Mouse (Mus musculus) heart, embryonic 16.5 days (tissue): Measurements from ENCODE around the gene Dgki. TPM values are rescaled to one million over a fixed set of nuclear protein-coding genes. Genes with fewer than 3 reads are reported as not detected.

Experiments
- ATAC-seq: fragments of 200-750 bp; cut with Nextera tagmentation; replicated peaks from 2 replicates; pipeline ENCODE4 v1.8.0; 2017; ENCODE audit warnings: moderate number of reproducible peaks; ENCODE audit not compliant: insufficient read depth, low FRiP score; ENCODE audit errors: extremely low read depth
- H3K27ac ChIP-seq: fragments of 300-500 bp; sonication (generic); 2 replicates; pipeline ENCODE4 v1.5.1; 2014; ENCODE audit warnings: mild to moderate bottlenecking, low read length, control low read depth, moderate library complexity
- H3K27me3 ChIP-seq: fragments of 300-500 bp; sonication (generic); 2 replicates; pipeline ENCODE4 v1.6.1; 2014; ENCODE audit warnings: low read length, mixed read lengths; ENCODE audit not compliant: control insufficient read depth, insufficient read depth
- H3K36me3 ChIP-seq: fragments of 300-500 bp; sonication (generic); 2 replicates; pipeline ENCODE4 v1.6.1; 2014; ENCODE audit not compliant: control insufficient read depth, insufficient read depth
- H3K4me1 ChIP-seq: fragments of 300-500 bp; sonication (generic); 2 replicates; pipeline ENCODE4 v1.6.1; 2014; ENCODE audit warnings: low read length, mixed read lengths; ENCODE audit not compliant: control insufficient read depth, insufficient read depth
- H3K4me2 ChIP-seq: fragments of 300-500 bp; sonication (generic); 2 replicates; pipeline ENCODE4 v1.6.1; 2014; ENCODE audit warnings: low read depth, mild to moderate bottlenecking, control low read depth, low read length
- H3K4me3 ChIP-seq: fragments of 300-500 bp; sonication (generic); 2 replicates; pipeline ENCODE4 v1.5.1; 2014; ENCODE audit warnings: mild to moderate bottlenecking, control low read depth, low read length
- H3K9ac ChIP-seq: fragments of 300-500 bp; sonication (generic); 2 replicates; pipeline ENCODE4 v1.6.1; 2014; ENCODE audit warnings: low read length, control low read depth
- H3K9me3 ChIP-seq: fragments of 300-500 bp; sonication (generic); replicated peaks from 2 replicates; pipeline ENCODE4 v1.6.1; 2016; ENCODE audit warnings: low read length; ENCODE audit not compliant: control insufficient read depth
- WGBS: fragments of 180-500 bp; shearing (Covaris S2); extraction: QIAGEN DNeasy Blood & Tissue Kit; methylation state at CpG from one replicate; pipeline ENCODE4 v1.1.7; 2014; 5-methylcytosine and 5-hydroxymethylcytosine counted together
- polyA plus RNA-seq: library from polyadenylated mRNA; unstranded; fragments of >200 nt; fragmentation: Nextera tagmentation; extraction: Ambion mirVana; gene quantifications from 2 replicates; pipeline ENCODE4 v1.2.1, GENCODE M21; 2015

Dgki gene
- polyA plus RNA-seq, 1 experiment from 2014 or later = 0.47 TPM

GRCm38 (mm10) chr6:37241434-37241833 is 58.5 kb downstream of the Dgki start:
- 84% methylated on average over 4 of the region's 4 CpGs for WGBS
- Histone ChIP-seq H3K27me3 (no peaks in the 10 kb centered on the region), H3K36me3 (no peaks in the 10 kb centered on the region), H3K27ac (no peak overlapping the region), H3K4me3 (no peak overlapping the region), H3K9ac (no peak overlapping the region), H3K4me2 (no peak overlapping the region), H3K4me1 (peaks cover 14% of the 10 kb centered on the region), H3K9me3 (no peaks in the 10 kb centered on the region)
- ATAC-seq = no peak

GRCm38 (mm10) chr6:37240140-37240539 is 59.8 kb downstream of the Dgki start:
- 76% methylated on average over 7 of the region's 7 CpGs for WGBS
- Histone ChIP-seq H3K27ac (no peak overlapping the region), H3K4me1 (peaks cover 9% of the 10 kb centered on the region), H3K36me3 (no peaks in the 10 kb centered on the region), H3K9ac (no peak overlapping the region), H3K27me3 (no peaks in the 10 kb centered on the region), H3K4me2 (no peak overlapping the region), H3K9me3 (no peaks in the 10 kb centered on the region), H3K4me3 (no peak overlapping the region)
- no peak for ATAC-seq

- no peaks in the 10 kb centered on the region for H3K36me3 ChIP-seq
- no peaks in the 10 kb centered on the region for H3K4me1 ChIP-seq
- ATAC-seq = no peak
- H3K9ac ChIP-seq = no peak overlapping the region
- no peaks in the 10 kb centered on the region for H3K27me3 ChIP-seq
- no peaks in the 10 kb centered on the region for H3K9me3 ChIP-seq
- H3K4me3 ChIP-seq = no peak overlapping the region
- WGBS = 58% methylated on average over 2 of the region's 2 CpGs
- H3K4me2 ChIP-seq = no peak overlapping the region
- no peak overlapping the region for H3K27ac ChIP-seq
These were observed 63.1 kb downstream of the Dgki start for GRCm38 (mm10) chr6:37236893-37237292.

GRCm38 (mm10) chr6:37231148-37231547 is 68.8 kb downstream of the Dgki start:
- Histone ChIP-seq H3K9me3 (no peaks in the 10 kb centered on the region), H3K27me3 (no peaks in the 10 kb centered on the region), H3K36me3 (no peaks in the 10 kb centered on the region), H3K4me1 (no peaks in the 10 kb centered on the region), H3K9ac (no peak overlapping the region), H3K4me2 (no peak overlapping the region), H3K27ac (no peak overlapping the region), H3K4me3 (no peak overlapping the region)
- WGBS = 48% methylated on average over 6 of the region's 6 CpGs
- no peak for ATAC-seq

- 56% methylated on average over 7 of the region's 7 CpGs for WGBS
- Histone ChIP-seq H3K36me3 (no peaks in the 10 kb centered on the region), H3K27me3 (no peaks in the 10 kb centered on the region), H3K4me3 (no peak overlapping the region), H3K4me2 (no peak overlapping the region), H3K9me3 (no peaks in the 10 kb centered on the region), H3K4me1 (peaks cover 8% of the 10 kb centered on the region), H3K27ac (no peak overlapping the region), H3K9ac (no peak overlapping the region)
- no peak for ATAC-seq
These were observed 77.0 kb downstream of the Dgki start for GRCm38 (mm10) chr6:37222947-37223510.

GRCm38 (mm10) chr6:37222016-37222415 is 78.0 kb downstream of the Dgki start:
- Histone ChIP-seq H3K9me3 (no peaks in the 10 kb centered on the region), H3K9ac (no peak overlapping the region), H3K4me1 (peaks cover 8% of the 10 kb centered on the region), H3K36me3 (no peaks in the 10 kb centered on the region), H3K4me3 (no peak overlapping the region), H3K27ac (no peak overlapping the region), H3K27me3 (no peaks in the 10 kb centered on the region), H3K4me2 (no peak overlapping the region)
- no peak for ATAC-seq
- WGBS = 39% methylated on average over 6 of the region's 6 CpGs

- H3K27me3 ChIP-seq = no peaks in the 10 kb centered on the region
- WGBS = 82% methylated on average over 4 of the region's 4 CpGs
- no peak for ATAC-seq
- H3K4me3 ChIP-seq = no peak overlapping the region
- no peaks in the 10 kb centered on the region for H3K36me3 ChIP-seq
- no peak overlapping the region for H3K9ac ChIP-seq
- no peak overlapping the region for H3K27ac ChIP-seq
- H3K4me1 ChIP-seq = peaks cover 23% of the 10 kb centered on the region
- no peak overlapping the region for H3K4me2 ChIP-seq
- H3K9me3 ChIP-seq = no peaks in the 10 kb centered on the region
These were observed 80.9 kb downstream of the Dgki start for GRCm38 (mm10) chr6:37219110-37219509.

- H3K4me1 ChIP-seq = peaks cover 27% of the 10 kb centered on the region
- 0 out of 2 replicates have a peak, but pooled peaks have one; percentile 20 for ATAC-seq
- 35% methylated on average over 4 of the region's 4 CpGs for WGBS
These were observed 83.6 kb downstream of the Dgki start for GRCm38 (mm10) chr6:37216342-37216763.

GRCm38 (mm10) chr6:37215655-37216054 is 84.3 kb downstream of the Dgki start:
- Histone ChIP-seq H3K4me1 (peaks cover 25% of the 10 kb centered on the region), H3K4me2 (peak overlapping the region; percentile 10)

More at GRCm38 (mm10) chr6:37216342-37216763, 83.6 kb downstream of the Dgki start:
- Histone ChIP-seq H3K9ac (no peak overlapping the region), H3K9me3 (no peaks in the 10 kb centered on the region), H3K27me3 (no peaks in the 10 kb centered on the region), H3K27ac (peak overlapping the region; percentile 36; the same call in 1 of the 2 replicates), H3K36me3 (no peaks in the 10 kb centered on the region), H3K4me2 (no peak overlapping the region), H3K4me3 (no peak overlapping the region)

More at GRCm38 (mm10) chr6:37215655-37216054, 84.3 kb downstream of the Dgki start:
- Histone ChIP-seq H3K36me3 (no peaks in the 10 kb centered on the region), H3K27me3 (no peaks in the 10 kb centered on the region), H3K27ac (peak overlapping the region; percentile 33), H3K9ac (0 out of 2 replicates have a peak overlapping the region, but pooled peaks have one; percentile 7), H3K4me3 (no peak overlapping the region), H3K9me3 (no peaks in the 10 kb centered on the region)
- WGBS = 11% methylated on average over 10 of the region's 10 CpGs
- peak; percentile 47; the same call in 1 of the 2 replicates for ATAC-seq
